Mouse (Mus musculus) monocyte, adult 5-6 weeks (primary cell): ENCODE measurements around the gene Cd6. TPM values are rescaled to one million over a fixed set of nuclear protein-coding genes. Genes with fewer than 3 reads are reported as not detected.
A peak's percentile ranks its signal among the peaks of the same experiment; 100 is the strongest.

Experiments
- ATAC-seq: fragments of 153-309, 156-312 bp; replicated peaks from 2 replicates; pipeline ENCODE4 v1.8.0; 2017; ENCODE audit warnings: mild to moderate bottlenecking; ENCODE audit not compliant: low TSS enrichment, insufficient number of reproducible peaks, severe bottlenecking, poor library complexity, low FRiP score
- total RNA-seq: library from RNA; stranded (forward); fragments of 200-1000, 200-491, 200-594 nt; gene quantifications from 3 replicates; pipeline ENCODE4 v1.2.3, GENCODE M21; 2017

Gene Cd6
- total RNA-seq, 1 experiment from 2014 or later, result 1.8 TPM

DNA sequence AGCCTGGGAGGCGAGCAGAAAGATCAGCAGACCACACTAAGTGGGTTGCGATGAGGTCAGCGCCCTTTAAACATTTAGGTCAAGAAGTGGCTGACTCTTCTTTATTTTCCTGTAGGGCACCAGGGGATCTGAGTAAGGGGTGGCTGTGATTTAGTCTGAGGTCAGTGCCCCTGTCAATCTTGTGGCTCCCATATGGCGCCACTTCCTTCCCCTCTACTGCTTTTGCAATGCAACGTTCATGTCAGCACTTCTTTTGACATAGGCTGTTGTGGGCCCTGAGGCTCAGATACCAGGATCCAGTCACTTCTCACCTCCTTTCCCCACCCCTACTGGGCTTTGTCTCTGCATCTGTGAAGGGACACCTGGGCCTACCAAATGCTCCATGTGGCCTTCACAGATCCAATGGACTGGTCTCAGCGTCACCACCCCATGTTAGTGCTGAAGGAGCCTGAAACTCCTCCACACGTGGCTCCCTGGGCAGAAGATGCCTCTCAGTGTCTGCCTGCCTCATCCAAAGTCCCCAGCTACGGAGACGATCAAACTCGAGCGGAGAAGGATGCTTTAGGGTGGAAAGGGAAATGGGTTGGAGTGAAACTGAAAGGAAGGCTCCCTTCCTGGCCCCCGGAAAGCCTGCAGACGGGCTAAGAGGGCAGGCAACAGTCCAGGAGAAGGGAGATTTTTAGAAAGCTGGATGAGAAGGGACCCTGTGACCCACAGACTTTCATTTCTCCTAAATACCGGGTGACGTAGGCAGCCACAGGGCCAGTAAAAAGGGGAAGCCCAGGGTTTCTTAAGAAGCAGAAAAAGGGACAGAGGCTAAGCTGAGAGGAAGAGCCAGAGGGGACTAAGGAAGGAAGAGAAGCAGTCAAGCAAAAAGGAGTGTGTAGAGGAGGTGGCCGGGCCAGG is 12.1 kb upstream of the Cd6 start:
- peak; percentile 73 for ATAC-seq

- ATAC-seq, result 0 out of 2 replicates have a peak, but pooled peaks have one; percentile 11
These were observed 9.4 kb upstream of the Cd6 start, which contains the start of gene Slc15a3 for GRCm38 (mm10) chr19:10839010-10839892. Gene Slc15a3, plus strand, starts transcription at chr19:10839727.

- ATAC-seq, result no peak
These were observed 5.8 kb upstream of the Cd6 start for GRCm38 (mm10) chr19:10835671-10836070.

- 0 out of 2 replicates have a peak, but pooled peaks have one; percentile 30 for ATAC-seq
These were observed 3.8 kb upstream of the Cd6 start for GRCm38 (mm10) chr19:10833611-10834010.

GRCm38 (mm10) chr19:10832030-10832429 is 2.2 kb upstream of the Cd6 start:
- peak; percentile 47; the same call in 1 of the 2 replicates for ATAC-seq

- peak; percentile 76 for ATAC-seq
These were observed 1.6 kb upstream of the Cd6 start for GRCm38 (mm10) chr19:10831424-10831823.

- no peak for ATAC-seq
These were observed 1.5 kb downstream of the Cd6 start for GRCm38 (mm10) chr19:10828321-10828720.

GRCm38 (mm10) chr19:10824061-10824460 is 5.8 kb downstream of the Cd6 start:
- ATAC-seq, result no peak

- no peak for ATAC-seq
These were observed 7.3 kb downstream of the Cd6 start for GRCm38 (mm10) chr19:10822534-10822933.

DNA sequence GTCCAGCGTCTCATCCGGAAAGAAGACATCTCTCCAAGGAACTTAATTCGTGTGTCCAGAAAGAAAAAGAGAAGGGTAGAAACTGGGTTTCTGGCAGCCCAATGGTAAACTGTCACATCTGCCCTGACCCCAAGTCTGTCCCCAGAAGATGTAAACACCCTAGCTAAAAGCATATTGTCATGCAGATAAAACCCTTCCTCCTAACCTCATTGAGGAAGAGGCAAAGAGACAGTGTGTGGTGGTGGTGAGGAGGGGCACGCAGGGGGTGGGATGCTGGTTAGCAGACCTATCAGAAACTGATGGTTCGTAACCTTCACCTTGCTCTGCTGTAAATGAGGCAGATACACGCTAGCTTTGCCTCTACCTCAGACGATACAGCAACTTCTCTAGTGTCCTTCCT is 8.5 kb downstream of the Cd6 start:
- ATAC-seq, result no peak

DNA sequence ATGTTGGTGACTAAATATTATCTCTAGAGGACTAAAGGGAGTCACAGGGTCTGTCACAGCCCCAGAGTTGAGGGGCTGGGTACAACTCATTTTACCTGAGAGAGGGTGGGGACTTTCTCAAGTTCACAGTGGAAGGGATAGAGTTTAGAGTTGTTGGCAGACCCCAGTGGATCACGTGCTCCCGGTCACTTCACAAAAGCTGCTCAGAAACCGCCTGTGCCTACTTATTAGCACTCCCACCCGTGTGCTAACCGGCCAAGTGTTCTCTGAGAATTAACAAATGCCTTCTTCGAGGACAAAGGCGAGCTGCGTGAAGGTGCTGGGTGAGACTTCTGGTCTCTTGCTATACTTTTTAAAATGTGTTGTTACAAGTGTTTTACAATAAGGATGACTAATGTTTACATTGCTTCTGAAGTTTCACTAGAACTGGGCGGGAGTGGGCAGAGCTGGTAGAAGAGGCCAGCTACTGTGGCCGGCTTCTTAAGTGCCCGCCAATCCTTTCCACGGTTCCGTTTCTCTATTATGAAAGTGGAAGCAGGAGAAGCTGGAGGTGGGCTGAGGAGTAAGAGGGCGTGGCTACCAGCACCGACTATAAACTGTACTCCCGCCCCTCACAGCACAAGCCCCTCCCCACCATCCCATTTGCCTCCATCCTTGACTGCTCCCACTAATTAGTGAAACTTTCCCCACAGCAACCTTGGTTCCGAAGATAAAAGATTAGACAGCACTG is 11.5 kb downstream of the Cd6 start:
- ATAC-seq, result peak; percentile 68

GRCm38 (mm10) chr19:10816462-10816861 is 13.4 kb downstream of the Cd6 start:
- no peak for ATAC-seq

- no peak for ATAC-seq
These were observed 14.0 kb downstream of the Cd6 start for GRCm38 (mm10) chr19:10815871-10816270.

DNA sequence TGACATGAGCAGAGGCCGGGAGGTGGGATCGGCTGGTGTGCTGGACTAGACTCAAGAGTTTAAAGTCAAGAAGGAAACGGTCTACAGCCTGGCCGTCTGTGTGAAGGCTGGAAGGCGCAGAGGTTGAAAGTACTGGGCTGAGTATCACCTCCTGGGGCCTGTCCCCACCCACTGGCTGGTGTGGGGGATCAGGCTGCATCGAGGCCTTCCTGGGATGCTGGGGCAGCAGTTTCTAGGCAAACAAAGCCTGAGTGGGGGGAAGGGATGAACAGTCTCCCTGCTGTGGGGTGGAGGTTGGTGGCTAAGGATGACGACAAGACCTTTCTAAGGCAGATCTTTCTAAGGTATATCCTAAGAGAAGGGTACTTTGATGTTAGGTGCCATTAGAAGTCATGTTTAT is 16.0 kb downstream of the Cd6 start:
- no peak for ATAC-seq

GRCm38 (mm10) chr19:10813039-10813438 is 16.8 kb downstream of the Cd6 start:
- no peak for ATAC-seq

DNA sequence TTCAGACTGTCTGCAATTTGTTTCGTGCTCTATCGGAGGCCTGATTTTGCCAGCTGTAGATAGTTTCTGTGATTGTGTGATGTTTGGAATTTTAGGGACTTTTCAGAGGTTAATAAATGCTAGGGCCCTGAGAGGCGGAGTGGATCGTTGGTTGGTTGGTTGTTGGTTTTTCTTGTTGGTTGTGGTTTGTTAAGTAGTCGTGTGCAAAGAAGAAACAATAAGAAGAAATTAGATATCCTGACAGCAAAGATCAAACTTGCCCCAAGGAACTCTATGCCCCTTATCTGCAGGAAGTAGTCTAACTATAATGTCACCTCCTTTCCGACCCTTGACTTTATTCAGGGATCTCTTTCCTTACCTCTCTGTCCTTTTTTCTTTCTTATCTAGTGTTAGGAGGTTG is 18.4 kb downstream of the Cd6 start:
- ATAC-seq, result no peak

DNA sequence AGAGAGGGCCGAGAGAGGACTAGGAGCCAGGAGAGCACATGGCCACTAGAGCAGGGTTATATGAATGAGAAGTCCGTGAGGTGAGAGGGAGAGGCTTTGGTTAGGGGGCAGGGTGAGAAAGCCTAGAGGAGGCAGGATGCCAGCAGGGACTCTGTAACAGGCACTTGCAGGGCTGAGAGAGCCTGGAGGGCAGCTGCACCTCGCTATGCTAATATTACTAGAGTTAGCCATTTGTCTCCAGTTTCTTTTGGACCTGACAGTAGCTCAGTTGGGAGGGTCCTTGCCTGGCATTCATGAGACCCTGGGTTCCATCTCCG is 19.7 kb downstream of the Cd6 start:
- no peak for ATAC-seq

- no peak for ATAC-seq
These were observed 20.3 kb downstream of the Cd6 start for GRCm38 (mm10) chr19:10809428-10810175.
